Mouse (Mus musculus) liver, postnatal 0 days (tissue): ENCODE measurements at regions not wholly inside any gene's neighbourhood (a gene's known extent, or its start where the extent isn't known, plus 50 kb on each side); places are given as distances from the start of the nearest gene placed in this dataset.

Source experiments
- CTCF ChIP-seq: sonication (generic); IDR thresholded peaks from 2 replicates; pipeline ENCODE4 v1.5.1; 2016; ENCODE audit warnings: antibody characterized with exemption, low read depth
- EP300 ChIP-seq: IDR thresholded peaks from 2 replicates; pipeline ENCODE4 v1.6.1; 2016; ENCODE audit warnings: antibody characterized with exemption, low read depth, mild to moderate bottlenecking

- TF ChIP-seq CTCF (no peak), EP300 (no peak)
These were observed 139.4 kb upstream of the Klf3 start for GRCm38 (mm10) chr5:64663766-64664165.
